Mouse (Mus musculus): ENCODE measurements at regions not wholly inside any gene's neighbourhood (a gene's known extent, or its start where the extent isn't known, plus 50 kb on each side); places are given as distances from the start of the nearest gene placed in this dataset.

GRCm38 (mm10) chr13:90280976-90281375 is 191.6 kb upstream of the Xrcc4 start:
- no peak for DNase-seq

GRCm38 (mm10) chr13:90279786-90280382 is 190.5 kb upstream of the Xrcc4 start:
- peak; percentile 6 for DNase-seq

- DNase-seq: no peak
Measured at GRCm38 (mm10) chr13:90279355-90279754, 189.9 kb upstream of the Xrcc4 start.

GRCm38 (mm10) chr13:90259071-90259742 is 169.8 kb upstream of the Xrcc4 start:
- DNase-seq: no peak

- DNase-seq: no peak
Measured at GRCm38 (mm10) chr13:90252981-90253380, 163.6 kb upstream of the Xrcc4 start.

GRCm38 (mm10) chr13:90245997-90246765 is 156.8 kb upstream of the Xrcc4 start:
- DNase-seq: no peak

GRCm38 (mm10) chr13:90238331-90238730 is 148.9 kb upstream of the Xrcc4 start:
- no peak for DNase-seq

GRCm38 (mm10) chr13:90233986-90234385 is 144.6 kb upstream of the Xrcc4 start:
- no peak for DNase-seq

GRCm38 (mm10) chr13:90233561-90233960 is 144.2 kb upstream of the Xrcc4 start:
- DNase-seq: no peak

- no peak for DNase-seq
Measured at GRCm38 (mm10) chr13:90229106-90229505, 139.7 kb upstream of the Xrcc4 start.

- no peak for DNase-seq
Measured at GRCm38 (mm10) chr13:90226212-90226611, 136.8 kb upstream of the Xrcc4 start.

- DNase-seq: no peak
Measured at GRCm38 (mm10) chr13:90212390-90212789, 123.0 kb upstream of the Xrcc4 start.

GRCm38 (mm10) chr13:90207875-90208274 is 118.5 kb upstream of the Xrcc4 start:
- no peak for DNase-seq
